Comparison of ENCODE assay signal across 21 mouse cellular contexts in genomic region chr16:23185824-23186223, GRCm38 (mm10). TPM values are rescaled to one million over a fixed set of nuclear protein-coding genes. Genes with fewer than 3 reads are reported as not detected.
DNase-seq lines count a peak whose midpoint lies in the region; ATAC-seq lines count a peak whose summit lies in the region.
"Had no signal": no experiment of that assay in that cellular context is flagged by ENCODE, and none has a peak within 500 bp of the region (broad histone marks: within the 10 kb centered on the region; RNA-seq: fewer than 3 reads in every experiment).

No protein-coding gene starts in this region.

- H3K36me3 ChIP-seq in splenic B cell, adult 2 months (ENCODE audit: control insufficient read depth, insufficient read depth, low read length, poor library complexity, severe bottlenecking): no peaks in the 10 kb centered on the region
- H3K36me3 ChIP-seq: embryonic facial prominence, embryonic 15.5 days; forebrain, embryonic 10.5 days; heart, embryonic 15.5 days; hindbrain, embryonic 15.5 days had no signal

- intact Hi-C loops in heart, postnatal 25 days (cut with DNase I): no loop called here

- DNase-seq in heart, adult 11 months: peak; percentile 74
- DNase-seq in heart, postnatal 25 days (ENCODE audit: low spot score): no peak
- DNase-seq in B cell, adult 2 months: peak; percentile 42 to 46
- peak; percentile 71 for DNase-seq in splenic B cell, adult 2 months (ENCODE audit: low read depth, low spot score)
- no peak for DNase-seq in adrenal gland, postnatal 10 days
- DNase-seq in urinary bladder, postnatal 14 days (ENCODE audit: low spot score): no peak
- DNase-seq: adrenal gland, postnatal 25 days; cerebellum, adult 18-20 months; cerebellum, adult 9-11 months; embryo, embryonic 11 days; gastrocnemius, postnatal 36 days; heart, adult 2 months; heart, postnatal 36 days had no signal

- ATAC-seq in megakaryocyte, adult 5-6 weeks (ENCODE audit: poor library complexity, severe bottlenecking): peak; percentile 39; the same call in 1 of the 2 replicates
- ATAC-seq: activated CD4-positive, CD25-positive, alpha-beta regulatory T cell, adult 4 months; forebrain, embryonic 14.5 days; Patski had no signal

- no peaks in the 10 kb centered on the region for H3K27me3 ChIP-seq in splenic B cell, adult 2 months (ENCODE audit: control insufficient read depth, insufficient read depth, low read length, poor library complexity, severe bottlenecking)
- H3K27me3 ChIP-seq: embryonic facial prominence, embryonic 15.5 days; heart, embryonic 15.5 days; hindbrain, embryonic 15.5 days; Patski had no signal

RNA-seq across cellular contexts. Expression of gene St6gal1, which starts 38.7 kb away (rescaled TPM):
- total RNA-seq in heart, postnatal 25 days (2021): 10 to 100 TPM; 11.5 to 11.7 TPM
- 2.4 and 2.8 TPM in 2 replicates for total RNA-seq in megakaryocyte, adult 5-6 weeks (2015)
- 2.3 and 3.3 TPM in 2 replicates for total RNA-seq in megakaryocyte, adult 5-6 weeks (2017)
- total RNA-seq in adrenal gland, postnatal 10 days (2021): 10 to 100 TPM; 41.4 to 48.5 TPM

RNA-seq across cellular contexts. Expression of gene Adipoq, which starts 39.5 kb away (rescaled TPM):
- 10 to 100 TPM in 1 of 2 experiments, 1 to 10 TPM in 1; 3.0 to 11.3 TPM for total RNA-seq in heart, postnatal 25 days (2021)
- 0.55 and 0.80 TPM in 2 replicates for total RNA-seq in megakaryocyte, adult 5-6 weeks (2015)
- total RNA-seq in megakaryocyte, adult 5-6 weeks (2017): 0.40 and 1.7 TPM in 2 replicates
- 100 to 1,000 TPM; 387 to 442 TPM for total RNA-seq in adrenal gland, postnatal 10 days (2021)

RNA-seq across cellular contexts. Expression of gene Rfc4, which starts 58.3 kb away (rescaled TPM):
- total RNA-seq in heart, postnatal 25 days (2021): 1 to 10 TPM; 6.6 to 6.8 TPM
- 107 and 122 TPM in 2 replicates for total RNA-seq in megakaryocyte, adult 5-6 weeks (2015)
- 42.3 and 45.5 TPM in 2 replicates for total RNA-seq in megakaryocyte, adult 5-6 weeks (2017)
- 10 to 100 TPM; 14.3 to 17.1 TPM for total RNA-seq in adrenal gland, postnatal 10 days (2021)

Comparison
In these comparisons a context has a peak if more than half of its experiments do, and no peak if none do; other contexts are left out.
1. DNase-seq: peak in heart, adult 11 months (single experiment), B cell, adult 2 months (2 of 2) and splenic B cell, adult 2 months (single experiment); none in heart, postnatal 25 days (single experiment), adrenal gland, postnatal 10 days (single experiment) and urinary bladder, postnatal 14 days (single experiment).
2. RNA of gene Adipoq, which starts 39.5 kb away (total RNA-seq): 387 to 442 TPM in adrenal gland, postnatal 10 days; 3.0 to 11.3 TPM in heart, postnatal 25 days and 0.40 to 1.7 TPM in megakaryocyte, adult 5-6 weeks; every median in the first group is over 10 times any median in the second.